Mouse (Mus musculus): ENCODE measurements around the gene Glud1.

Glud1 gene

GRCm38 (mm10) chr14:34310234-34310965 lies at the start of gene Glud1, which contains the start of gene Shld2:
Gene Glud1 (plus strand): TSS chr14:34310727.
Gene Shld2 (minus strand): TSS chr14:34310493.
- DNase-seq (ENCODE audit: low spot score in 2 of 2): peak; percentile 87 to 91

DNA sequence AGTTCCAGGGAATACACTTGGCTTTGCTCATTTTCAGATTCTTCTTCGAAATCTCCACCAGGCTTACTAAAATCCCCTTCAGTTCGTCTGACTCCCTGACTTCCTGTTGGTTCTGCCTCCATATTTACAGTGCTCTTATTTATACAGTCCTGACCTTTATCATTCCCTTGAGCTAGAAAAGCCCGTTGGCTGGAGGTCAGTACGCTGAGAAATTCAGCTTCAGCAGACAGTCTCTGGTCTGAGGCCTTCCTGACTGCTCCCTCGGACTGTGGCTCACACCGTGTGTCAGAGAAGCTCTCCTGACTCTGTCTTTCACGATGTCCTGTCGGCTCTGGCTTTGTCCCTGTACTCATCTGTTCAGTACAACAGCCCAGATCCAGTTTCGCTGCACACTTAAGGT lies 42.5 kb upstream of the Glud1 start:
- DNase-seq (ENCODE audit: low spot score in 2 of 2): no peak

DNA sequence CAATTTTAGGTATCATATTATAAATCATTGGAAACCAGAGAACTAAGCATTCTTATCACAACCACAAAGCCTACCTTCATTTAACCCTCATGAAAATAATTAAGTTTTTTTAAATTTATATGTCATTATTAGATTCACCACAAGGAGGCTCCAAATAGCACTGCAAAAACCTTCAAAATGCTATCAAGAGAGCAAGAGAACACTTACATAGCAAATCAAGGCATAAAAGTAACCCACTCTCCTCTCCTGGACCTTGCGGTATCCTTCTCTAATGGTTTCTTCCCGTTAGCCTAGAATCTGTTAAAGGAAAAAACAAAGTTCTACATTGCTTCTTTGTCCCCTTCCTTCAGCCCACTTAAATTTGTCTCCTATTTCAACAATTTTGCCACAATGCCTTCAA lies 37.2 kb upstream of the Glud1 start:
- DNase-seq (ENCODE audit: low spot score in 2 of 2): no peak

DNA sequence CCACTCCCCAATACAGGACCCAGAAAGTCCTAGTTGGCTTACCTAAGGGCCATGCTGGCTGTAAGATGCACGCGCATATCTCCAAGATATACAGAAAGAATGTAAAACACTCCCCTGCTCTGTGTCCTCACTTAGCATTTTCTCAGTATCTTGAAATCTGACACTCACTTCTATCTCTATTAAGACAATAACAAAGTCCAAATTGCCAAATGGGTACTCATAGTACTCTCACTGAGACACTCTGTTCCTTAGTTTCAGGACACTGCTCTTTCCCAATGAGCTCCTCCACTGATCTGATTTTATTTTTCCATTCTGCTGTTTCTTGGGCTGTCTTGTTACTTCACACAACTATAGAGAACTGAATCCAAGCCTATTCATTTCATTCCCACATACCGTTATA lies 36.4 kb upstream of the Glud1 start:
- DNase-seq (ENCODE audit: low spot score in 2 of 2): no peak

- DNase-seq (ENCODE audit: low spot score in 2 of 2): no peak
Measured at GRCm38 (mm10) chr14:34275225-34275624, 35.3 kb upstream of the Glud1 start.

GRCm38 (mm10) chr14:34279726-34280125 lies 30.8 kb upstream of the Glud1 start:
- no peak for DNase-seq (ENCODE audit: low spot score in 2 of 2)

DNA sequence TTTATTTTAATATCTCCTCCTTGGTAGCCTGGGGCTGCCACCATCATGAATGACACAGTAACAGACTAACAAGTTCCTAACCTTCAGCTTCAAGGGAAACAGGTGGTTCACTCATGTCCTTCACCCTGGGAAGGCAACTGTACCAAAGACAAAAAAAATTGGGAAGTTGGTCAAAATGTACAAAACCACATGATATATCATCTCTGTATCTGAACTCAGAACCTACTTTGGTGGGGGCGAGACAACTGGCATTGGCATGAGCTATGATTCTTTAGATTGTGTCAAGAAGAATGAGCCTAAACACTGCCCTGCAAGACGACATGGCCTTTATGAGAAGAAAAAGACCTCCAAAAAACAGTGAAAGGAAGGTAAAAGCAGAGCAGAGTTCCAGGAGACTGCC lies 29.7 kb upstream of the Glud1 start:
- DNase-seq (ENCODE audit: low spot score in 2 of 2): no peak

DNA sequence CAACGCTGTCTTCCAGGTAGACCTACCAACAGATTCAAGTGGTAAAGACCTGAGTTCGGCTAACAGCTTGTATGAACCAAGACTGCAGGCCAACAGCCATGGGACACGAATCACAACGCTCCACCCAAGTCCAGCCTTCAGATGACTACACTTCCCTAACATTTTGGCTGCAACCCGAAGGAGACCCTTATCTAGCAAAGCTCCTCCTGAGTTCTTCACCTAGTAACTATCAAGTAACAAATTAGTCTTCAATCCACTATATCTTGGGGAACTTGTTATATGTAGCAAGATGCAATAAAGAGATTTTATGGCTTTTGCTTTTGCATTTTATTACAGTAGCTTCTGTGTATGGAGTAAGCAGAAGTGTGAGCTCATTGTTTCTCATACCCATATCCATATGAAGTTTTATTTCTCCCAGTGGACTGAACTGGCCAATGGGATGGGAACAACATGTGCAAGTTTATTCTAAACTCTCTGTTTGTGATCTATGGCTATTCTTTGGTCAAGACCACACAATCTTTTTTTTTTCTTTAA lies 28.7 kb upstream of the Glud1 start:
- no peak for DNase-seq (ENCODE audit: low spot score in 2 of 2)

DNA sequence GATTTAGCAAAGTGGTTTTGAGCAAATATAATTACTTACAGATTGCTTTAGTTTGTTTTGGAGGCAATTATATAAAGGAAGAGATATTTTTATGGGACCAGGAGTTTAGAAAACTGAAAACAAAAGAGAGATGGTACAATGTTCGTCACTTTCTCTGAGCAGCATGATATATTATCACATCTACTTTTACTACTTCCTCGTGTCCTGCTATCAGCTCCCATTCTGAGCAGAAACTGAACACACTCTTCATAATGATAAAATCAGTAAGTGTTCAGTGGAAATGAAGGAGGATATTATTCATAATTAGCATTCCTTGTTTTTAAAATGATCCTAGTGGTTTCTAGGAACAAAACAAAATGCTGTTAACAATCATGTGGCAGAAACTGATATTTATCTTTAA lies 22.1 kb upstream of the Glud1 start:
- no peak for DNase-seq (ENCODE audit: low spot score in 2 of 2)

DNA sequence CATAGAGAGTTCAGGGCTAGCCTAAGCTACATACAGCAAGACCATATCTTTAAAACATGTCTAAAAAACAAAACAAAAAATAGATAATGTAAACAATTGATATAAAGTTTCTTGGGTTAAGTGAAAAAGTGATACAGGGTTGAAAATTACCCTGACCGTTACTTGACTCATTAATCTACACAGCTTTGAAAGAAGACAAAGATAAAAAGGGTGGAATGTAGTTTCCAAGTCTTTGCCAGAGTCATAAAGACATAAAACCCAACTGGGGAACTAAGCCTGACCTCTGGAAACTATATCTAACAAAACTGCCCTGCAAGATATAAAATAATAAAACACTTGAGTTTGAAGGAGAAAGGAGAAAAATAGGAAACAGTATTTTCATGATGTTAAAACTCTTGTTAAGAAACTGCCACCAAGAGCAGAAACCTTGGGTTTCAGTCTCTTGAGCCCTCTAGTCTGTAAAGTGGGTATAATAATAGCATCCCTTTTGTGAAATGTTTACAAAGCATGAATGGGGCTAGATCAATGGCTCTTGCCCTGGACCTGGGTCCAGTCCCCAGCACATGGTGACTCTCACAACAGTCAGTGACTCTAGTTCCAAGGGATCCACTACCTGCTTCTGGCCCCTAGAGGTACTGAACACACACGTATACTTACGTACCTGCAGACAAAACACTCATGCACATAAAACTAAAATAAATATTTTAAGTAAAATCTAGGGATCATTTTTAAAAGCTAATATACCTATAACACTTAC lies 21.1 kb upstream of the Glud1 start:
- no peak for DNase-seq (ENCODE audit: low spot score in 2 of 2)

- no peak for DNase-seq (ENCODE audit: low spot score in 2 of 2)
Measured at GRCm38 (mm10) chr14:34290229-34290628, 20.3 kb upstream of the Glud1 start.

DNA sequence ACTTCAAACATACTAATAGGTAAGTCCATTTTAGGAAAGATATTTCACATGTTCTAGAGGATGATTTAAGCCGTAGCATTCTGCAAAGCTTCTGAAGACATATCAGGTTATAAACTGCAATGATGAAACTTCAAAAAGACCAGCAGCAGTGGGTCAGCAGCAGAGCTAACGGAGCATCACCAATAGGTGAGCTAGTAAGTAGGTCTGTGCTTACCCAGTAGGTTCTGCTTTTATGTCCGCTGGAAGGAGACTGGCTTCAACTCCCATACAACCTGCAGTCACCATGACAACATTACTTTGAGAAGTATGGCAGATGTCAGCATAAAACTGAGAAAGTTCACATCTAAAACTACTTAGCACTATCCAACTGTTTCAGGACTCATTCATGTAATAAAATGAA lies 16.9 kb upstream of the Glud1 start:
- no peak for DNase-seq (ENCODE audit: low spot score in 2 of 2)

DNA sequence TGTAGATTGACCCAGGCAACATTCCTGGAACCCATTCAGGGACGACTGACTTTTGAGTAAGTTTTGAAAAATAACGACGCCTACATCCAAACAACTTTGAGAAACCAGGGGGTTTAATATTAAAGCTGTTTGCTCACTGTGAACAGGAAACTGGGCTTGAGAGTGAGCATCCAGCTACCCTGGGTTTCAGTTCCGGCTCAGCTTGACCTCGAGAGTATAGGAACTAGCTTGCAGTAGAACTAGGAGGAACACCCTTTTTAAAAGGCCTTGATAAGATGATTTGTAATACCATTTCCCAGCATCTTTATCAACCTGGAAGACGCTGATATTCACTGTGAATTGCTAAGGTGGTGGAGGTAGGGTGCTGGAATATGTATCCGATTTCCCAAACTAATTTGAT lies 14.2 kb upstream of the Glud1 start:
- DNase-seq (ENCODE audit: low spot score in 2 of 2): no peak

GRCm38 (mm10) chr14:34297038-34297437 lies 13.5 kb upstream of the Glud1 start:
- DNase-seq (ENCODE audit: low spot score in 2 of 2): no peak

GRCm38 (mm10) chr14:34297634-34298033 lies 12.9 kb upstream of the Glud1 start:
- no peak for DNase-seq (ENCODE audit: low spot score in 2 of 2)

GRCm38 (mm10) chr14:34298871-34299700 lies 11.4 kb upstream of the Glud1 start:
- DNase-seq (ENCODE audit: low spot score in 2 of 2): no peak

- no peak for DNase-seq (ENCODE audit: low spot score in 2 of 2)
Measured at GRCm38 (mm10) chr14:34302681-34303242, 7.8 kb upstream of the Glud1 start.

DNA sequence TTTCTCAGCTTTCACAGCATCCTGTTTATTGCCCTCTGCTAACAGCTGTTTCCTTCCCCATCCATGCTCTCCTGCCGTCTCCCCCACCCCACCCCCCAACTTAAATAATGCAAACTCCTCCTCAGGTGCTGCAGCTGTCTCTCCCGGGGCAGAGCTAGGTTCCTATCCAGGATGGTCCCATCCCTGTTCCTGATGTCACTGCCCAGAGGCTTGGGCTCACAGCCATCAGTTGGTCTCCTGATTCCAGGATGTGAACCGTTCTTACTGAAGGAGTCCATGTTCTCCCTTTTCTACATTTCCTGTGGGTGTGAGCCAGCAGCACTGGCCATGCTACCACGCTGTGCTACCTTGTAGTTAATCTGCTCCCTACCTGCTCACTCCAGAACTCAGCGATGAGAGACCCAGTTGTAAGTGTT lies 7.3 kb upstream of the Glud1 start:
- no peak for DNase-seq (ENCODE audit: low spot score in 2 of 2)

GRCm38 (mm10) chr14:34309266-34309665 lies 1.3 kb upstream of the Glud1 start:
- DNase-seq (ENCODE audit: low spot score in 2 of 2): no peak

DNA sequence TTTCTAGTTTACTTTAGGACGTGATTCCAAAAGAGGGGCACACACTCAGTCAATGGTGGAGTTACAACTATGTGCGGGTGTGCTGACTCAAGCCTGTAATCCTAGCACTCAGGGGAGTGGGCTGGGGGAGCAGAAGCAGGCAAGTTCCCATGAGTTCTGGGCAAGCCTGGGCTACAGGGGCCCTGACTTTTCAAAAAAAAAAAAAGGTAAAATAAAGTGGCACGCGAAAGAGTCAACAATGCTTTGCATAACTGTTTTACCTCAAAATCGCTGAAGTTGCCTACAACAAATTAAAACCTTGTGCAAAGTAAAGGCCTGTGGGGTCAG lies 657 bp upstream of the Glud1 start:
- no peak for DNase-seq (ENCODE audit: low spot score in 2 of 2)

DNA sequence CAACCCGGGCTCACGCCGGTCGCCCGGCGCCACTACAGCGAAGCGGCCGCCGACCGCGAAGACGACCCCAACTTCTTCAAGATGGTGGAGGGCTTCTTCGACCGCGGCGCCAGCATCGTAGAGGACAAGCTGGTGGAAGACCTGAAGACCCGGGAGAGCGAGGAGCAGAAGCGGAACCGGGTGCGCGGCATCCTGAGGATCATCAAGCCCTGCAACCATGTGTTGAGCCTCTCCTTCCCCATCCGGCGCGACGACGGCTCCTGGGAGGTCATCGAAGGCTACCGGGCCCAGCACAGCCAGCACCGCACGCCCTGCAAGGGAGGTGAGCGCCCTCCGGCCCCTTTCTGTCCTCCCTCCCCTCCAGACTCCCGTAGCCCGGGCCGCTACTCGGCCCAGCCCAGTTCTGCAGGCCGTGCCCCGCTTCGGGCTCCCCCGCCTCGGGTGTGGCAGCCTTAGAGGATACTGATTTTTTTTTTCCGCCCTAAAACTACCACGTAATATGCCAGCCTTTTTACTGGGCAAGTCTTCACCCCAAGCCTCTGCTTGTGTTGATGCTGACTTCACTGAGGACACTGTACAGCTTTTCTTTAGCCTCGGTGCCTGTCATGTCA lies 599 bp downstream of the Glud1 start:
- peak; percentile 39 for DNase-seq (ENCODE audit: low spot score in 2 of 2)

DNA sequence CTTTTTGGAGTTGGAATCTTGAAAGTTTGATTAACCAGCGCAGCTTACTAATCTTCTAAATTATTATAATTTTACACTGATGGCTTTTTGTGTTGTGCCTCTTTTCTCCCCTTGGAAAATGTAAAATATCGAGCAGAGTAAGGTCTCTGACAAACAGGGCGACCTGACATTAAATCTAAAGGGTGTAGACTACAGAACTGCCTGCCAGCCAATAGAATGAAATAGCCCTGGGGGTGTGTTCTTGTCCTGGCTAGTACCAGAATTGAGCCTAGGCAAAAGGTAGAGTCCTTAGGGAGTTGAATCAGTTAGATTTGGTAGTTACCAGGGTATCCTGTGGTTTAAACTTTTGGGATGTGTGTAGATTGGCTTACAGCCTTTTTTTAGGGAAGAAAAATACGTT lies 1.2 kb downstream of the Glud1 start:
- DNase-seq (ENCODE audit: low spot score in 2 of 2): no peak

Data from right cerebral cortex, adult 2 months (tissue).